Mouse (Mus musculus): ENCODE data around the gene Sf3b1.

- TF ChIP-seq POLR2A (IDR thresholded peaks at IDR 0.05; ENCODE audit: borderline replicate concordance, control insufficient read depth, low read depth, low read length) (no peak), CTCF (IDR thresholded peaks at IDR 0.05; ENCODE audit: control insufficient read depth, insufficient read depth, low read length) (no peak)
Observed at GRCm38 (mm10) chr1:54960613-54961165, 66.6 kb downstream of the Sf3b1 start.
